Mouse (Mus musculus): ENCODE data around the gene Jph3. TPM values are rescaled to one million over a fixed set of nuclear protein-coding genes. Genes with fewer than 3 reads are reported as not detected.

Jph3 gene
- polyA plus RNA-seq, 1 experiment: 0.08 TPM

DNA sequence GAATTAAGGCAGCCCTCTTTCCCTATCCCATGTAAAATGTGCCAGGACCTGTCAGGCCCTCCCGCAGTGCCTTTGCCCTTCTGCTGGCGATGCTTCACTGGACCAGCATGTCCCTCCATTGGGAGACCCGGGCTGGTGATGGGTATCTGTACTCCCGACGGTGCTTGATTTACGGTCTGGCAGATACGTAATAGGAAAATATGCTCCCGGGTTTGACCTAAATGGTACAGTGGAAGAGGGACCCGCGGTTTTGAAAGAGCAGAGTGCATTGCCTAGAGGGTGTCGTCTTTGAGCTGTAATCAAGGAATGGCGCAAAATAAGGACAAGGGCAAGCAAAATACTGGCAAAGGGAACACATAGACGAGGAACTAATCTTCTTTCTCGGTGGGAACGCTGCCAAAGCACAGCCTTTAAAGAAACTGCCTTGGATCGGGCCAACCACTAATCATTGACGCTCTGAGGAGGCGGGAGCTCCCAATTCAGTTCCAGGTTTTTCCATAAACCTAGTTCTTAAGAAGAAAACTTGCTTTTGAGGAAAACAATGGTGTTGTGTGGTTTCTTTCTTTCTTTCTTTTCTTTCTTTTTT is 100.4 kb downstream of the Jph3 start:
- DNase-seq (ENCODE audit: low read depth): peak; percentile 79

DNA sequence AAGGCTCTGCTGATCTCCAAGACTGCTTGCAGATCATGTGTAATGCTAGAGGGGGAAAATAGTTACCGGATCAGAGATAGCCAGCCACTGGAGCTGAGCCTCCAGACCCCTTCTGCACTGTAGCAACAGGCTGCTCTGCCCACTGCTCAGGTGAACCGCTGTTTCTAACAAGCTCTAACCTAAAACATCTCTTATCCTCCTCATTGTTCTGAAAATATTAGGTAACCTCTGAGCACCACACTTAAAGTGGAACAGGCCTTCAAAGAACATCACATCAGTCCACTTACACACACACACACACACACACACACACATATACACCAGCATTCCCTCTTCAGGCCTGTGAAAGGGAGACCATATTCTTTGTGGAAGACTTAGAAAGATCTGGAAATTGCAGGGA is 102.6 kb downstream of the Jph3 start:
- no peak for DNase-seq (ENCODE audit: low read depth)

DNA sequence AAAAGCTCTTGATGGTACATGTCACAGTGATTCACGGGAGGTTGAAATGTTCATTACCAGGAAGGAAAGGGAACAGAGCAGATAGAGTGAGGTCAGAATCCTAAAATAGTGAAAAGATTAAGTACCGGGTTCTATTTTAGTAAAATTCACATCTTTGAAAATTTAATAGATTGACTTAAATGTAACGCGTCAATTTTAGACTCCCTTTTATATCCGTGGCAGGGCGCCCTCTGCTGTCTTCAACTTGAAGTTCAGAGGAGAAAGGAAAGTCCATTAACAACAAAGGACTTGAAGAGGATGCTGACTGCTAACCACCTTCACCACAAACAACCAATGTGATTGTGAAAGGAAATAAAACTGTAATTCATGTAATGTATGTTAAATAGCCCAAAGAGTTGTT is 103.1 kb downstream of the Jph3 start:
- no peak for DNase-seq (ENCODE audit: low read depth)

DNA sequence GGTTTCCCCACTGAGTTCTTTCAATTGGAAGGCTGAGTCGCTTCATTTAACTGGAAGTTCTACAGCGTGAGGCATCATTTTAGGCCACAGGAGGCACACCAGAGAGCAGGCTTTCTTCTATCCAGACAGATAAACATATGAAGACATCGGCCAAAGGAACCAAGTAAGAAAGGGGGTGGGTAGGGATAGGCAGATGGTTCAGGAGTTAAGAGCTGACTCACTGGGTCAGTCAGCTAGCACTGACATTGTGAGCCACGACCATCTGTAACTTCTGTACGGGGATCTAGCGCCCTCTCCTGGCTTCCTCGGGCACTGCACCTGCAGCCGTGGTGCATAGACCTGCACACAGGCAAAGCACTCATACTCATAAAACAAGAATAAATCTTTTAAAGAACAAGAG is 111.8 kb downstream of the Jph3 start:
- DNase-seq (ENCODE audit: low read depth): no peak

DNA sequence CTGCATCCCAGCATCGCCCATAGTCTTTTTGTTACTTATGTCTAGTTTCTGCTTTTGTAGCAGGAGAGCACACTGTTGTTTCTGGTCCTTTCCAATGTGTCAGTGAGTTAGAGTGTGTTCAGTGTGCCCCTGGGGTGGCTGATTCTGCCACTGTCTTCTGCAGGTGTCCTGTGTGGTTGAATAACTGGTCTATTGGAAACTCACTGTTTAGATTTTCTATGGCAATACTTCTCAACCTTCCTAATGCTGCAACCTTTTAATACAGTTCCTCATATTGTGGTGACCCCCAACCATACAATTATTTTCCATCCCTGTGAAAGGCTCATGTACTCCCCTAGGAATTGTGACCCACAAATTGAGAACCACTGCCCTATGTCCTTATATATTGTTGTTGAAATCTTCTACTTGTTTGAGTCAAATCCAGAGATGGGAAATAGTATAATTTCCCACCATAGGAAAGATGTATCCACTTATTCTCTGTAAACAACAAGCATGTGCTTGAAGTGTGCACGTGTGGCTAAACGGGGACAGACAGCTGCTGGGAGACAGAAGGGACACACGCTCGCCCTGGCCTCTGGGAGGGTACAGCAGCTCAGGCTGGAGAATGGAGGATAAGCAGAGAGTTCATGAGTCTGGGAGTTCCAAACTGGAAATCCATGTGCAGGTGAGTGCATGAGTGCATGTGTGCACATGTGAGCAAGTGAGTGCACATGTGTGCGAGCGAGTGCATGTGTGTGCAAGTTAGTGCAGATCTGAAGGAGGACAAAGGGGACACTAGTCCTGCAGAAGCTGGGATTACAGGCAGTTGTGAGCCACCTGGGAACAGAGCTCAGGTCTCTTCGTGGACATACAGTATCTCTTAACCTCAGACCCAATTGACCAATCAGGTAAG is 112.9 kb downstream of the Jph3 start:
- DNase-seq (ENCODE audit: low read depth): no peak

DNA sequence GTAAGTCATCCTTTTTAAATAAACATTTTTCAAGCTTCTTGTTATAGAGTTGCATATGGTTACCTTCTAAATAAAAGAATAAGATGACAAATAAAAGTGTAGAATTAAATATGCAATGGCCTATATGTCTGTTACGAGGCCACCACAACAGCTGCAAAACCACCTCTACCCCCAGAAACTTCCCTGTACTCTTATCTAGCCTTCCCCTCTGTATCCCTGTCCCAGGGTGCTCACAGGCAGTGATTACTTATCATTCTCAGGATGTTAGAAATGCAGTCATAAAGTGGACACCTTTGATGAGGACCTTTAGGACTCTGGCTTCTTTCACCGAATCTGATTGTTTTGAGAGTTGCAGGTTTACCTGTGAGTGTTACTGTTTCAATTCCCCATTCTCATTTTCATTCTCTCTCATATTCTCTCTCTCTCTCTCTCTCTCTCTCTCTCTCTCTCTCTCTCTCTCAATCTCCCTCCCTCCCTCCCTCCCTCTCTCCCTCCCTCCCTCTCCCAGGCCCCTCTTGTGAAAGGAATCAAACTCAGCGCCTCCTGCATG is 113.8 kb downstream of the Jph3 start:
- no peak for DNase-seq (ENCODE audit: low read depth)

Other genes starting within 250 kb of the Jph3 start
- 0.92 and 2.0 TPM in 2 replicates for gene 1700018B08Rik, start 185.3 kb upstream of the Jph3 start, polyA plus RNA-seq (2012; rRNA removed)
- 26.5 and 37.6 TPM in 2 replicates for gene Fbxo31, start 150.8 kb upstream of the Jph3 start, polyA plus RNA-seq (2012; rRNA removed)
- gene Map1lc3b, start 139.3 kb upstream of the Jph3 start, polyA plus RNA-seq (2012; rRNA removed): 76.9 and 94.2 TPM in 2 replicates
- gene Zcchc14, start 76.7 kb upstream of the Jph3 start, polyA plus RNA-seq (2012; rRNA removed): 18.2 and 21.2 TPM in 2 replicates
- gene Klhdc4, start 99.9 kb downstream of the Jph3 start, polyA plus RNA-seq (2012; rRNA removed): 16.5 and 22.0 TPM in 2 replicates
- 438 and 659 TPM in 2 replicates for gene Slc7a5, start 178.1 kb downstream of the Jph3 start, polyA plus RNA-seq (2012; rRNA removed)
- 0.09 TPM in 1 of 2 replicates, not detected in the other for gene Car5a, start 215.3 kb downstream of the Jph3 start, polyA plus RNA-seq (2012; rRNA removed)
- gene Banp, start 220.1 kb downstream of the Jph3 start, polyA plus RNA-seq (2012; rRNA removed): 26.6 and 33.9 TPM in 2 replicates

Measured in gonadal fat pad, adult 2 months (tissue).